Mouse (Mus musculus) lung, postnatal 25 days (tissue): Measurements from ENCODE around the gene Glod4.

Source experiments
- DNase-seq: peaks from one replicate; pipeline ENCODE4 v3.0.0; 2022; ENCODE audit warnings: low spot score

Glod4 gene

DNA sequence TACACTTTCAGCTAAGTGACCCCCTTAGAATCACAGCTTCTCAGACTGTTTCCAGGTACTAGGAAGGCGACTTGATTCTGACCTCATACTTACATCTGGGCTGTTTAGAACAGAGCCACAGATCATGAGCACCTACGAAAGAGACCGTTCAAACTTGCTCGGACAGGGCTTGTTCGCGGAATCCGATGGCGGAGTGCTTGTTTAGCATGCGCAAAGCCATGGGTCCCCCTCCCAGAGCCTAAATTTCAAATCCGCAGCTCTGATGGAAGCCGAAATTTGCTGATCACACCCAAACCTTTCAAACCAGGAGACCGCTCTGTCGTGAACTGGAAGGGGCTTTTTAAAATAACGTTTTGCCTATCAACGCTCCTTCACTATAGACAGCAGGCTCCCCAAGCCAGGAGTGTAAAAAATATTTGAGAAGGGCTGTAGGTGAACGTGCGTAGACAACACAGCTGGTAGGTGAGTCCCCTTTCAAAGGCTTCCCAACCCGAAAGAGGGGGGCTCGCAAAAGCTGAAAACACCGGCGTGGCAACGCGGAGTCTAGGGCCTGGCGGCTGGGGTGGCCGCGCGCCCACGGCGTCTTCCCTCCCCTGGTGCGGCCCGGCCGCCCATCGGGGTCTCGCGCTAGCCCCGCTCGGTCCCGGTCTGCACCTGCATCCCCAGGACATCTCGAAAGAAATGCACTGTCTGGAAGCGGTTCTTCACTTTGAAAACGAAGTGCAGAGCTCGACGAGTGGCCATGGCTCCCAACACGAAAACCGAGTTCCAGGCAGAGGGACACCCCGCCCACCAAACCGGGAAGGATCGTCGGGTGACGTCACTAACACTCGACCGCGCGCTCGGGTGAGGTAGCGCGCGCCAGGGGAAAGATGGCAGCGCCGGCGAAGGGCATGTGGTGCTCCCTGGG is at the start of gene Glod4, which contains the start of gene Mrm3:
Glod4 (minus strand) TSS at position 825 of the 910 bp plus-strand sequence.
Mrm3 (plus strand) TSS at position 815 of the 910 bp plus-strand sequence.
- peak; percentile 93 for DNase-seq

DNA sequence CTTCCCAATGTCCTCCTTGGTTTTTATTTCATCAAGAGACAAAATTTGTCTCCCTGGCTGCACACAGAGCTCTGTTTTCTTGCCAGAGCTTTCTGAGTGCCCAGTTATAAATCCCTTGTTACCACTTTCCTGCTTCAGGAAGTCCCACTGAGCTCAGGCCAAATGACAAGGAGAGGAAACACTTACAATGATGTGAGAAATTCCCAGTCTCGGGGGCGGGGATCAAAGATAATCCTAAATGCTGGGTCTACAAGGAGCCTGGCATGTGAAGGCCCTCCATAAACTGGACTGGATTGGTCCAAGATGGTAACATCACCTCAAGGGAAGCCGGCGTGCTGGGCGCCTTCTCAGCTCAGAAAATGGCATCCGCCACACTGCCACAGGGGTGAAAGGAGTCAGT is 49.3 kb upstream of the Glod4 start:
- DNase-seq: peak; percentile 45

DNA sequence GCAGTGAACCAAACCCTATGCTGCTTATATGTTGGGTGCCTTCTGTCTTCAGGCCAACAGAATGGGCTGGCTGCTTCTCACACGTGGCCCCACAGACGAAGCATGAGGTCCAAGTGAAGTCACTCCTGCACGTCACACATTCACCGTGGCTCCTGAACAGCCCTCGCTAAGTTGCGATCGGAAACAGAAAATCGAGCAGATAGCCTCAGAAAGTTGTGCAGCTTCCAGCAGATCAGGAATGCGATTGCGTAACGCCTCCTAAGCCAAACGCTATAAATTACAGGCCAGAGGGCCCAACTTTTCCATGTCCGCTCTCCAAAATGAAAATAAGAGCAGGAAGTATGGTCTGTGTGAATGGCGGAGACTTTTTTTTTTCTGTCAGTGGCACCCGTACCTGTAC is 48.9 kb upstream of the Glod4 start:
- DNase-seq: peak; percentile 64

DNA sequence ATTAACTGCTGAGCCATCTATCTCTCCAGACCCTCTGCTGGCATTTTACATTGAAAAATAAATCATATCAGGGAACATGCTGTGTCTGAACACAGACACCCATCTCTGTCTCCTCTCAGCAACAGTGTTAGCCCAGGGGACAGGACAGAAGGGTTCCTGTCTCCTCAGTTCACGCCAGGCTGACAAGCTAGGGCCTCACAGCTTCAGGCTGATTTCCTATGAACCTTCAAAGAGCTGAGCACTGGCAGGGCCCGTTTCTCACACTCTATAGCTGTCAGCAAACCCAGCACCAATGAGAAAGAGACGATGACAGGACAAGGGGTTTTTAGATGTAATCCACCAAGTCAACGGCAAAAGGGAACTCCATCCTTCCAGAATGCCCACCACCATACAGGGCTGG is 48.4 kb upstream of the Glod4 start:
- DNase-seq: no peak

DNA sequence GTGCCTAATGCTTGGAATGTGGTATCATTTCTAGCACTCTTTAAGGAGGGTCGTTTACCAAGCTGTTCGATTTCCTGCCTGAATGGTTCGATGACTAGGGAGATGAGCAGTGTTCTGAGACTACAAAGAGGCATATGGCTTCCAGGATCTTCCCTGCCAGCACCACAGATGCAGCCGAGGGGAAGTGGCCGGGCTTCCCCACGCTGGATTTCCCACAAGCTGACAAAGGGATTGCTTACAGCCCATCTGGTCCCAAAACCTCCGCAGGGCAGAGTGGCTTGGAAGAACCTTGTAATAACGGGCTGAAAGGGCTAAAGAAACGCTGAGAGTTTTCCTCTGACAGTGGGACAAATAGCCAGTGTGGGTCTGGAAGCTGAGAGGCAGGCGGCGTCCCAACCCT is 46.8 kb upstream of the Glod4 start:
- no peak for DNase-seq

DNA sequence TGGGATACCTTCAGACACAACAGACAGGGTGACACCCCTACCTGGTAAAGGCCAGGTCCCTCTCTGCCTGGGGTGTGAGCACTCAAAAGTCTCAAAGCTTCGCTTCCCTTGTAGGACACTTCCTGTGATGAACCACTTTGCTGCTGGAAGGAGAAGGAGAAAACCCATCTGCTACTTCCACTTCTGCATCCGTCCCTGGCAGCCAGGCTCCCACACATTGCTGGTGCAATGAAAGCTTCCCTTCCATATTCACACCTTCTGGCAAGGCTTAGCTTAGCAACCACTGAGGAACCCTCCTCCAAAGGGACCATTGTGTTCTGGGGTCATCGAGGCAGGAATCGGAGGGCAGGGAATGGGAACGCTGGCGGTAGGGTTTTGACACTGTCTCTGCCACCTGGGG is 45.1 kb upstream of the Glod4 start:
- no peak for DNase-seq

DNA sequence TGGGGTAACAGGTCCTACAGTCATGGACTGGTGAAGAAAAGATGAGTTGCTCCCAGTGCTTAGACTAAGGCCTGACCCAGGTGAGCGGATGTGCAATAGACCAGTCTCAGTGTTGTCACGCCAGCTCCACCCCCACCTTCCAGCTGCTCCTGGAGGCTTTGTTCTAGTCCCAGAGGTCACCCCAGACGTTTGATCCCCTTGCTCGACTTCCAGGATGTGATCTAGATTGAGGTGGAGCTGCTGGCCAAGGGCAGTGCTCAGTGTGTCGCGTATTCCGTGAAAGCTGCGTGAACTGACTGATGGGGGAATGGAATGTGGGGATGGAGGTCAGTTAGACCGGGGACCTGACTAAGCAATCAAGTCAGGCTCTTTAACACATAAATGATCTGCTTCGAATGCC is 43.8 kb upstream of the Glod4 start:
- DNase-seq: no peak

DNA sequence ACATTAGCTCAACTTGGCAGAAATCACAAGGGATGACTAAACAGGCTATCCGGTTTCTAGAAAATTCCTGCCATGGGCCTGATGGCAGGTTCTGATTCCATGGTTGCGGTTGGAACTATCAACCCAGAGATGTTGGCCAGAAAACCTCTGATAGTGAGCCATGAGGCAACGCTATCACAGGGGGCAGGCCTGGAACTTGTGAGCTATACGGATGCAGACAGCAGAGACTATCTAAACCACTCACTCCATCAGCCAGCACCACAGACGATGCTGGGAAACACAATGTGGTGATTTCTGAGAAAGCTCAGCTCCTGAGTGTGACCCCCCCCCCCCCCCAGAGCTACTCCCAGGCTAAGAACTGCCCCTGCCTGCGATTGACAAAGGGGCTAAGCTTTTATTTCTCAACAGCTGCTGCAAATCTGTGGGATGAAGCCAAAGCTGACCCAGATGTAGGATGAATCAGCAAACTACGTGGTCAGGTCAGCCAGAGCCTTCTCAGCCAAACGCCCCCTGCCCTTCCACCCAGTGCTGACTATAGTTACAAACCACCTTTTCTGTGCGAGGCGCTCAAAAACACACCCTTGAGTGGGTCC is 43.1 kb upstream of the Glod4 start:
- DNase-seq: no peak

DNA sequence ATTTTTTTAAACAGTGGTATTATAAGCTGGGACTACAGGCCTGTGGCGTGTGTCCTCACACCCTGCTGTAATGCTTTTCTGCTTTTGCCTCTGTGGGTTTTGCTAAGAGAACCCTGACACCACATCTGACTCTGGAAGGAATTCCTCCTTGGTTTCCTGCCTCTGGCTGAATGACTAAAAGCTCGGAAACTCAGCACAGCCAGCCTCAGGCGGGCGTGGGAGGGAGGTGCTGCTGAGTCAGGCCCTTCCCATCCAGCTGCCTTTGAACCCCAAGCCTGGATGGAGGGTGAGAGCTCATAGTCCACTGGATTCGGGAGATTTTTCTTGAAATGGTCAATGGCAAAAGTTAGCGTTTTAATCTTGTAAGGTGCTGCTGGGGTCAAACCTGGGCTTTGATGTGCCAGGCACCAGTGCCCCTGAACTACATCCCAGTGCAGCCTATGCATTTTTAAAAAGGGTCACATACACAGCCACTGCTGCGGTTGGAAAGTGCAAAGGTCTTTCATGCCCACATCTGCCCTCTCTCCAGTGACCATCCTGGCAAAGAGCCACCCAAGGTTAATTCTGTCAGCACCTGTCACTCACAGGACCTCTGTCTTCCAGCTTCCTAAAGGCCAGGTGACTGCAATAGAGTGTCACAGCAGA is 42.0 kb upstream of the Glod4 start:
- DNase-seq: no peak

DNA sequence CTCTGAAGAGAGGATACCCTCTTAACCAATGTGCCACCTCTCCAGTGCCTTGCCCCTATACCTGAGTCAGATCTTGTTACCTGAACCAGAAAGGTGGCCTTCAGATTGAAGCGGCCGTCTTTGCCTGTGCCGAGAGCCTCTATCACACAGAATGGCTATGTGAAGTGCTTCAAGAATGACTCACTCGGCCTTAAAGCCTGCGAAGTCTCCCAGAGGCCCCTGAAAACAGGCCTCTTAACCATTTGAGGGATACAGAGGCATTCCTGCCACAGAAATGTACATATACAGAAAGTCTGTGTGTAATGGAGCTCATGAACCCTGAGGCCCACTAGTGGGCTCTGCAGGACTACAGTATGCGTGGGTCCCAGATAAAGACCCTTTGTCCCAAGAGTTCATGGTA is 40.3 kb upstream of the Glod4 start:
- DNase-seq: no peak

DNA sequence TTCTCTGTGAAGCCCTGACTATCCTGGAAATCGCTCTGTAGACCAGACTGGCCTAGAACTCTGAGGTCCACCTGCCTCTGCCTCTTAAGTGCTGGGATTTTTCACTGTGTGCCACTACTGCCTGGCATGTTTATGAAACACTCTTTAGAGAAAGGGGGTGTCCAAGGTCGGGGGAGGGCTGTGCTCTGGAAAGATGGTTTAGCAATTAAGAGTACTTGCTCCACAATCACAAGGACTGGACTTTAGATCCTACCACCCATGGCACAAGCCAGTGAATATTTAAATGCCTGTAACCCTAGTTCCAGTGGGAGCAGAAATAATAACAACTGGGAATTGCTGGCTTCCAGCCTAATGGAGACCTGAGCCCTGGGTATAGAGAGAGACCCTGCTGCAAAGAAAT is 36.4 kb upstream of the Glod4 start:
- no peak for DNase-seq

DNA sequence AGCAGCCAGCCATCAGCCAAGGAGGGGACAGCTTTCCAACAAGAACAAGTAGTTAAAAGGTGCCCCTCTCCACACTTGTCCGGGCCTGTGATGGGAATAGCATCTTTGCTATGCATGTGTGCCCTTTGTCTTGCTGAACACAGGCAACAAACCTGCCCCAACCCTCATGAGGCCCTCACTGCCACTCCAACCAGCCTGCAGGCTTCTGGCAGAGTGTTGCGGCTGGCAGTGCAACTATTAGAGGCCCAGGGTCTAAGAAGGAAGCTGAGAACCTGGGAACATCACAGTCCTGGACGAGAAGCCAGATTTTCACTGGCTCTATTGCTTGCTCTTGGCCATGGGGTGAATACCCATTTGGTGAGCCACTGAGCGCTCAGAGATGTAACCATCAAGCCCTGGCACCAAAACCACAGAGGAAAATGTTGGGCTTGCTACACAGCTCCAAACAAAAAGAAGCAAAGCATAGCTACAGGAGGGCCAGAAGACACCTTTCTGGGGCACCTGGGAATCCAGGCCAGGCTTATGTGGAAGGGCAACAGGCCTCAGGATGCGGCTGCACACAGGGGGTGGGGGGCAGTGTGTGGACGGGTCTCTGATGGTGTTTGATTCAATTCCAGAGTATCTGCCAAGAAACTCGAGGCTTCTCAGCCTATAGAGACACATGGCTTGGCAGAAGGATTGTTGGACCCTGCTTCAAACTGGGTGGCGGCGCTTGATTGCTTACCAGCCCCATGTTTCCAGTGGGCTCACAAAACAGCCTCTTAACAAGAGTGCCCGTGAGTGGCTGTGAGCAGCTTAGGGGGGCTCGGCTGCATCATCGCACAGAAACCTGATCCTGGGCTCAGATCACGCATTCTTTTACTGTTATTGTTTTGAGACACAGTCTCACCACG is 35.7 kb upstream of the Glod4 start:
- no peak for DNase-seq

DNA sequence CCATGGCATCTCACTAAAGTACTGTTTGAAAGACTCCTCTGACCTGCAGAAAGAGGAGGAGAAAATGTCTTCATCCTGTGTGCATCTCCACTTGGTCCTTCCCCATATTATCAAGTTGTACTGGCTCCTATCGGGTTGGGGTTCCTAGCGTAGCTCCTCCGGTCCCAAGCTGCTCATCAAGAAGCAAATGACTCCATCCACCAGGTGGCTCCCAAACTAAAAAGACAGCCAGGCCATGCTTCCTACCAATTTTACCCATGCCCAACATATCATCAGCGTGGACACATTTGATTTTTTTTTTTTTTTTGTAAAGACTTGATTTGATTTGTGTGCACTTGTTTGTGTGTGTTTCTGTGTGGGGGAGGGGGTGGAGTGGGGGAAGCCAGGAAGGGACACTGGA is 28.9 kb upstream of the Glod4 start:
- DNase-seq: no peak

DNA sequence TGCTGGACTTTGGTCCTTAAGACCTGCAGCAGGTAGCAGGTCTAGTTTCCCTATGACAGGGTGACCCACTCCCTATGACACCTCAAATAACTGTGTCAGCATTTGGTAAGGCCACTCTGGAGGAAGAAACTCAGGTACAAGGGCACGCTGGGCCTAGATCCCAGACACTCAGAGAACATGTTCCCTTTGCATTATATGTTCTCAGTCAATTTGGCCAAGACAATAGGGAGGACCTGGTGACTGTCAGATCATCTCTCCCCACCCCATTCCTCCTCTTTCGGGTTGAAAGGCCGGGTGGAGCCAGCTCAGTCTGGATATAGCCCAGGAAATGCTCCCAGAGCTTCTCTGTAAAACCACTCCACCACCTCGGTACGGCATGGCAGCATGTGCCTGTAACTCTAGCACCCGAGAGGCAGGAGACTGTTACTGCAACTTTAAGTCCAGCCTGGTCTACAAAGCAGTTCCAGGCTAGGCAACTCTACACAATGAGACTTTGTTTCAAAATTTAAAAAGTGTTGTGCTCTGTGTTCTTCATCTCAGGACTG is 25.1 kb upstream of the Glod4 start:
- no peak for DNase-seq

DNA sequence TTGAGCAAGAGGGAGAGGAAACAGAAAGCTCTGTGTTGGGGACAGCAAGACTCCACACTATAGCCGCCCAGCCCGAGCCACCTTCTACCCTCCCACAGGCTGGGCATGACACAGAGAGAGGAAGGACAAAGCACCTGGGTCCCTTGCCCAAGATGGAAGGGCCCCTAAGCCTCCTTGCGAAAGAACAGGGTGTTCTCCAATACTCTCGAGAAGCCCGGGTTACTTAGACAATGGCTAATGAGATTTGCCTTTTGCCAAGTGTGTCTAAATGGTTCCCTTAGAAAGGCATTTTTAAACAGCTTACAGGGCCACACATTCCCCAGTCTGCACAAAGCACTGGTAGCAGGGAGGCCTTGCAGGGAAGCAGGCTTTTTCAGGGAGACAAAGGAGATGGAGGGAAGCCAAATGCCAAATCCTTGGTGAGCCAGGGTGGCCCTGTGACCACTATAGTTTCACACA is 24.5 kb upstream of the Glod4 start:
- DNase-seq: no peak

DNA sequence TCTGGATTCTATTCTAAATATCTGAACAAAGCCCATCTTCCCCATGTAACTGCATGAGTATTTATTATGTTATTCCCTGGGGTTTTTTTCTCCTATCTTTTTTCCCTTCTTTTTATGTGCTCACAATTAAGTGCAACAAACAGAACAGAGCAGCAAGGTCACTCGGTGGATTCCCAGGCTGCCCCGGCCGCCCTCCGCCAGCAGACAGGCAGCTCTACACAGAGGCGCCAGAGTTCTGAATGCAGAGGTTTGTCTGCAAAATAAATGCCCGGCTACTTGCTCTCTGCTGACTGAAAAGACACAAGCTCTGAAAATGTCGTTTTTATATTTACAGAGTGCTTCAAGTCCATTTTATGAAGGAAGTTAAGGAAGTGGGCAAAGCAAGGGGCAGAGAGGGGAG is 24.0 kb upstream of the Glod4 start:
- no peak for DNase-seq

DNA sequence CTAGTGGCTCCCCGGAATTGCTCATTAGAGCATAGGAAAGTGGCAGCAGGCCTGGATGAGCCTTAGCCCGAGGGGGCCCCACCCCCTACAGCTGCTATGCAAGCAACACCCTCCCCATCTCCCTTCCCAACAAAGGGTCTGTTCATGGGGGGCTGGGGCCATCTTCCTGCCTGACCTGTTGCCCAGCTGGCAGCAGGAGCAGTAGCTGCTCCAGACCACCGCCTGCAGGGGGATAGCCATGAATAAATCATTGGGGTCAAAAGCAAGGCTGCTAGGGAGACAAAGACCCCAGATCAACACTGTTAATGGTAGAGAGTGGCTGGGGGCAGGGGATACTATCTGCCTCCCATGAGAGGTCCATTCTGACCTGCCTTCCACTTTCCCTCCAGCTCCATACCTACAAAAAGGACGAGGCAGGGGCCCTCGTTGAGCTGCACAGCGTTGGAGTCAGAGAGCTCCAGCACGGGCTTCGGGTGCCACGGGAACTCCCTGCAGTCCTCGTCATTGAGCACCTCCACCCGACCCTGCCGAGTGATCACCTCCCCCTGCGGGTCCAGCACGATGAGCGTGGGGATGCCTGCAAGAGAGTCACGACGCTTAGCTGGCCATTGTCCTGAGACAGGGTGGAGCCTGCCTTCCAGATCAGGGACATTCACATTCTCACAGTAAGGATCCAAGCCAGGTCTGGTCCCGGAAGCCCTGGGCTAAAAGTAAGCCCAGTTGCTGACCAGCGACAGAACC is 19.3 kb upstream of the Glod4 start:
- no peak for DNase-seq

DNA sequence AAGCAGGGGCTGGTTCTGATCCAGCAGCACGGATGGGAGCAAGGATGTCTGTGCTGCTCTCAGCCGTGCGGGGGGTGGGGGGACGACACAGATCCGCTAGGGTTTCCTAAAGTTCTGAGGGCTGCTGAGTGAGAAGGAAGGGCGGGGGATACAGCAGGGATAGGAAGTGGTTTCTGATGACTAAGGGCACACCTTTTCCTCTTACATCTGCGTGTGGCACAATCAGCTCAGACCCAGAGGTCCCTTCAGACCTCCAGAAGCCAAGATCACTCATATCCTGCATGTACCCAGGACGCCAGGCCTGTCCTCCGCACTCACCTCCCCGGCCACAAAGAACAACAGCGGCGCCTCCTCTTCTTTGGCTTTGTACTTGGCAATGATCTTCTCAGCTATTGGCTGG is 17.7 kb upstream of the Glod4 start:
- DNase-seq: no peak

DNA sequence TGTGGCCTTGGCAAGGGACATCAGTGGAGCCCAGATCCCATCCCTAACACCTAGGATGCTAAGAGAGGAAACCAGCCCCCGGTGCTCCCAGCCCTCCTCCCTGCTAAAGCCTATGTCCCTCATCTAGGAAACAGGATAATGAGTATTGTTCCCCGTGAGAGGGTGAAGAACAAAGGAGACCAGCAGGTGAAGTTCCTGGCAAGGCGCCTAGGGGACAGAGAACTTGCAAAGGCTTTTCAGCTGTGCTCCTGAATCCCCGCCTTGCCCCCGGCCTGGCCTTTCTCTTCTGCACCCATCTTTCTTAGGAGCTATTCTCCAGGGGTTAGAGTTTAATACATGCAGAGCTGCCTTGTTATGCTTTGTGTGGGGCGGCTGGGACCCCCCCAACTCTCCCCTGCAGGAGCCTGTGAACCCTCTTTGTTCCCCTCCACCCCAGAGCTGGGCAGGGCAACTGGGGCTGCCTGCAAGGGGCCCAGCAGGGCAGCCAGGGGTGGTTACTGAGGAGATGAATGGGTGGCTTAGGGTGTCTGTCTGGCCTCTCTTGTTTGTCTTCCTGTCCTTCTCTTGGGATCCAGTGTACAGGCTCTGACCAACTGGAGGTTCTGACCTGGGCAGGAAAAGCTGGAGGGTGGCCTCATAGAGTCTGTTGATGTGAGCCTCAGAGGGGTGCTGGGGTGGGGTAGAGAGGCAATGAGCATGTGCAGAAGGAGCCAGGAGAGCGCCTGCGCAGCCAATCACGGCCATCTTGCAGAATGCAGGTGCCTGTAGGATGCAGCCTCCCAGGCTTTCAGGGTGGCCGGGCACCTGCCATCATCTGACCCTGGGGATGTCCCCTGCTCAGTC is 16.9 kb upstream of the Glod4 start:
- no peak for DNase-seq

DNA sequence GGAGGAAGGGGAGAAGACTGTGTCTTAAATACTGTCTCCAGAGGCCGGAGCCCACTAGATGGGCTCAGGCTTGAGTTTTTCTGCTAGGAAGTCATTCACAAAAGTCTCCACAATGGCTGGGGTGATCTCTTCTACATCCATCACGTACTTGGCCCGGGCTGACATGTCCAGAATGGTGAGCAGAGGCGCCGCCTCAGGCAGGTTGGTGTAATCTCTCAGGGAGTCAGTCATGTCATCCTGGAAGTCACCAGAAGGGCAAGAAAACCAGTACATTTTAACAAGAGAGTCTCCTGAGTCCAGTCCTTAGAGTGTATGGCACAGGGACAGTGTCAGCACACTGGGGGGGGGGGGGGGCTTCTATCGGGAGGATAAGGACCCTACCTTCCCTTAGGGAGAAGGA is 15.0 kb upstream of the Glod4 start:
- no peak for DNase-seq
